Mouse (Mus musculus): ENCODE results near the gene Ptpre. TPM values are rescaled to one million over a fixed set of nuclear protein-coding genes. Genes with fewer than 3 reads are reported as not detected.
"Not testable (repeated sequence)": the region's sequence is repeated elsewhere in the genome, so short reads cannot be mapped to it uniquely, and the experiment has no call there.

The Ptpre gene
- total RNA-seq (2021), result 10 to 100 TPM; 23.7 to 25.4 TPM
- long read RNA-seq, experiment 1, full-length matches to known transcripts, result 16 of 25 reads
- long read RNA-seq, experiment 1, partial matches to known transcripts, result 3 of 25 reads
- long read RNA-seq, experiment 1, other reads (novel, unspliced or antisense), result 6 of 25 reads
- long read RNA-seq, experiment 2, full-length matches to known transcripts, result 3 of 8 reads
- long read RNA-seq, experiment 2, partial matches to known transcripts, result 1 of 8 reads
- long read RNA-seq, experiment 2, other reads (novel, unspliced or antisense), result 4 of 8 reads

- peak; percentile 82 to 92 for DNase-seq (ENCODE audit: low spot score in 2 of 2)
Observed at GRCm38 (mm10) chr7:135537341-135537901, at the start of gene Ptpre. Ptpre (plus strand) TSS chr7:135537481.

GRCm38 (mm10) chr7:135488214-135488810, 49.0 kb upstream of the Ptpre start:
- DNase-seq (ENCODE audit: low spot score in 2 of 2), result peak in 1 of 2 experiments; percentile 25

- no peak for DNase-seq (ENCODE audit: low spot score in 2 of 2)
Observed at GRCm38 (mm10) chr7:135489724-135490499, 47.4 kb upstream of the Ptpre start.

- no peak for DNase-seq (ENCODE audit: low spot score in 2 of 2)
Observed at GRCm38 (mm10) chr7:135490500-135490886, 46.8 kb upstream of the Ptpre start.

- peak in 1 of 2 experiments; percentile 12 for DNase-seq (ENCODE audit: low spot score in 2 of 2)
Observed at GRCm38 (mm10) chr7:135495303-135495702, 42.0 kb upstream of the Ptpre start.

GRCm38 (mm10) chr7:135498565-135499186, 38.6 kb upstream of the Ptpre start:
- no peak for DNase-seq (ENCODE audit: low spot score in 2 of 2)

GRCm38 (mm10) chr7:135499403-135499802, 37.9 kb upstream of the Ptpre start:
- no peak for DNase-seq (ENCODE audit: low spot score in 2 of 2)

GRCm38 (mm10) chr7:135506506-135506905, 30.8 kb upstream of the Ptpre start:
- DNase-seq (ENCODE audit: low spot score in 2 of 2), result not testable (repeated sequence)

- DNase-seq (ENCODE audit: low spot score in 2 of 2), result no peak
Observed at GRCm38 (mm10) chr7:135508602-135509001, 28.7 kb upstream of the Ptpre start.

- DNase-seq (ENCODE audit: low spot score in 2 of 2), result no peak
Observed at GRCm38 (mm10) chr7:135509272-135509671, 28.0 kb upstream of the Ptpre start.

- no peak for DNase-seq (ENCODE audit: low spot score in 2 of 2)
Observed at GRCm38 (mm10) chr7:135510431-135510830, 26.9 kb upstream of the Ptpre start.

- DNase-seq (ENCODE audit: low spot score in 2 of 2), result no peak
Observed at GRCm38 (mm10) chr7:135511723-135512122, 25.6 kb upstream of the Ptpre start.

GRCm38 (mm10) chr7:135517191-135517590, 20.1 kb upstream of the Ptpre start:
- DNase-seq (ENCODE audit: low spot score in 2 of 2), result no peak

GRCm38 (mm10) chr7:135520241-135520640, 17.0 kb upstream of the Ptpre start:
- DNase-seq (ENCODE audit: low spot score in 2 of 2), result no peak

- no peak for DNase-seq (ENCODE audit: low spot score in 2 of 2)
Observed at GRCm38 (mm10) chr7:135521755-135522512, 15.3 kb upstream of the Ptpre start.

- no peak for DNase-seq (ENCODE audit: low spot score in 2 of 2)
Observed at GRCm38 (mm10) chr7:135523981-135524380, 13.3 kb upstream of the Ptpre start.

- DNase-seq (ENCODE audit: low spot score in 2 of 2), result no peak
Observed at GRCm38 (mm10) chr7:135524424-135524967, 12.8 kb upstream of the Ptpre start.

GRCm38 (mm10) chr7:135526574-135527152, 10.6 kb upstream of the Ptpre start:
- DNase-seq (ENCODE audit: low spot score in 2 of 2), result no peak

GRCm38 (mm10) chr7:135527169-135527568, 10.1 kb upstream of the Ptpre start:
- DNase-seq (ENCODE audit: low spot score in 2 of 2), result no peak

GRCm38 (mm10) chr7:135528515-135528914, 8.8 kb upstream of the Ptpre start, which contains the start of gene Clrn3:
Clrn3 (minus strand) TSS chr7:135528654.
- no peak for DNase-seq (ENCODE audit: low spot score in 2 of 2)

All from left cerebral cortex, adult 18-20 months (tissue).